Mouse (Mus musculus) stomach, postnatal 0 days (tissue): ENCODE measurements around the gene Med13.

ENCODE experiments used
- CTCF ChIP-seq: IDR thresholded peaks from 2 replicates; pipeline ENCODE4 v1.5.1; 2016; ENCODE audit warnings: antibody characterized with exemption, low read depth, mild to moderate bottlenecking, moderate library complexity
- EP300 ChIP-seq: optimal IDR thresholded peaks from 2 replicates; pipeline ENCODE3; 2016; ENCODE audit warnings: antibody characterized with exemption

GRCm38 (mm10) chr11:86396950-86397594 is 39.7 kb upstream of the Med13 start:
- TF ChIP-seq EP300 = no peak
- no peak for TF ChIP-seq CTCF
